Mouse (Mus musculus): ENCODE results near the gene Scnn1a. TPM values are rescaled to one million over a fixed set of nuclear protein-coding genes. Genes with fewer than 3 reads are reported as not detected.
"Not testable (repeated sequence)": the region's sequence is repeated elsewhere in the genome, so short reads cannot be mapped to it uniquely, and the experiment has no call there.

Gene Scnn1a
- polyA plus RNA-seq (2012; fragmentation: generic; extraction: Trizol), result 0.20 TPM

DNA sequence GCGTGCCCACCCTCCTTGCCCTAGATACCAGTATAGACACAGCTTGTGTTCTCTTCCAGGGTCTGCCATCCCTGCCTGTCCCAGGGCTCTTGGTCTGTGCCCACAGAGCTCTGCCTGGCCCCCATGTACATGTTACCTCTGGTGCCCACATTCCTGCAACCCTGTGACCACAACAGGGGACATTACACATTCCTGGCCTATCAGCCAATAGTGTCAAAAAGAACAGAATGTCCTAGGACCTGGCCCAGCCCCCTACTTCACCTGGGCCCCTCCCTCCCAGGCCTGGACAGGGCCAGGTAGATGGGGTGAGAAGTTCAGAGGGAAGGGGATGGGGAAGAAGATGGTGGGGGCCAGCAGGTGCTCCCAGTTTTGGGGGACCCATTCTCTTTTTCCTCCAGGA, at the start of gene Scnn1a:
Scnn1a (plus strand) TSS at position 337 of the 400 bp plus-strand sequence.
- TF ChIP-seq E2F4 (IDR thresholded peaks at IDR 0.05; ENCODE audit: insufficient read depth) (no peak), TCF3 (IDR thresholded peaks at IDR 0.05; ENCODE audit: insufficient read length, low read depth) (no peak), TCF12 (IDR thresholded peaks at IDR 0.05; ENCODE audit: insufficient read depth, poor library complexity, severe bottlenecking) (no peak)
- Histone ChIP-seq H3K4me3 (no peak within 1 kb of the TSS), H3K36me3 (ENCODE audit: control insufficient read depth, insufficient read depth) (no peaks in the 10 kb centered on the region), H3K4me2 (ENCODE audit: low read depth) (no peak within 1 kb of the TSS), H3K79me2 (ENCODE audit: control insufficient read depth, insufficient read depth) (no peaks in the 10 kb centered on the region), H3K27me3 (ENCODE audit: control insufficient read depth, insufficient read depth, insufficient read length) (no peaks in the 10 kb centered on the region), H3ac (ENCODE audit: control insufficient read depth, insufficient read length) (no peak within 1 kb of the TSS)

DNA sequence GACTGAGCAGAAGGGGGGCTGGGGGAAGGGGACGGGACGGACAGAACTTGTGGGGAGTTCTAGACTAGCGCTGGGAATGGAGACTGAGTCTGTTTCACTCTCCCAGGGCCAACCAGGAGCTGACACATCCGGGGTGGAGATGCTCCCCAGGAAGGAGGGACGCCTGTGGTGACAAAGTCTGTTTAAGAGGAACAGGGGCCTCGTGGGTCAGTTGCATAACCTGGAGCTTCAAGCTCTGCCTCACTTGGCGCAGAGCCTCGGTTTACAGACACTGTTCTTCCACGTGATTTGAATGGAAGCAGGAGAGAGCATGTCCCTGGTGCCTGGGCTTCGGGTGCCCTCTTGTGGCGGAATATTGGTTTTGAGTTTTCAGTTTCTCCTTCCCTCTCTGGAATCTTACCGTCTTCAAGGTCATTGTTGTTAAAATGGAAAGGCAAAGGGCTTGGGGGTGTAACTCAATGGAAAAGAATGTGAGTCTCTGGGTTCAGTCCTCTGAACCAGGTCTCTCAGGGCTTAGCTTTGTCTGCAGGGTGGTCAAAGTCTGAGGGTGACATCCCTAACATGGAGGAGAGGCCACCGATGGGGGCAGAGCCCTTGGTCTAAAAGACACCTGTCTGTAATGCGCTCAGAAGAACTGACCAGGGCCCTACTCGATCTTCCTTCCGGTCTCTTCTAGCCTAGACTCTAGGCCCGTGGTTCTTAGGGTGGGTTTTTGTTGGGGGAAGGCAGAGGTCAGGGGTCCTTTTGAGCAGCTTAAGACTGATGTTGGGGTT, 48.8 kb upstream of the Scnn1a start:
- Histone ChIP-seq H3K4me2 (ENCODE audit: low read depth) (peak overlapping the region; percentile 73), H3K79me2 (ENCODE audit: control insufficient read depth, insufficient read depth) (no peaks in the 10 kb centered on the region), H3K36me3 (ENCODE audit: control insufficient read depth, insufficient read depth) (no peaks in the 10 kb centered on the region), H3K4me3 (no peak overlapping the region), H3K27me3 (ENCODE audit: control insufficient read depth, insufficient read depth, insufficient read length) (no peaks in the 10 kb centered on the region), H3ac (ENCODE audit: control insufficient read depth, insufficient read length) (no peak overlapping the region)
- TF ChIP-seq MYOD1 (IDR thresholded peaks at IDR 0.05; ENCODE audit: control insufficient read depth in 1 of 3, insufficient read length in 2 of 3, low read depth in 2 of 3) (no peak), TCF3 (IDR thresholded peaks at IDR 0.05; ENCODE audit: insufficient read length, low read depth) (no peak), E2F4 (IDR thresholded peaks at IDR 0.05; ENCODE audit: insufficient read depth) (no peak), POLR2AphosphoS2 (IDR thresholded peaks at IDR 0.05; ENCODE audit: insufficient read length, low read depth) (no peak), TCF12 (IDR thresholded peaks at IDR 0.05; ENCODE audit: insufficient read depth, poor library complexity, severe bottlenecking) (no peak), CEBPB (IDR thresholded peaks at IDR 0.05; ENCODE audit: insufficient read depth, poor library complexity, severe bottlenecking) (peak; percentile 55; the same call in 1 of the 2 replicates), MAX (IDR thresholded peaks at IDR 0.05; ENCODE audit: low read depth) (peak; percentile 75), POLR2A (IDR thresholded peaks at IDR 0.05; ENCODE audit: insufficient read length, low read depth) (peak; percentile 19), USF1 (IDR thresholded peaks at IDR 0.05; ENCODE audit: low read depth) (peak; percentile 75), SRF (IDR thresholded peaks at IDR 0.05; ENCODE audit: control insufficient read depth, insufficient read length, low read depth) (no peak), REST (IDR thresholded peaks at IDR 0.05; ENCODE audit: insufficient read depth, insufficient read length) (no peak), MYOG (IDR thresholded peaks at IDR 0.05; ENCODE audit: control insufficient read depth in 1 of 3, insufficient read depth in 1 of 3, insufficient read length in 2 of 3, low read depth in 2 of 3) (no peak)

DNA sequence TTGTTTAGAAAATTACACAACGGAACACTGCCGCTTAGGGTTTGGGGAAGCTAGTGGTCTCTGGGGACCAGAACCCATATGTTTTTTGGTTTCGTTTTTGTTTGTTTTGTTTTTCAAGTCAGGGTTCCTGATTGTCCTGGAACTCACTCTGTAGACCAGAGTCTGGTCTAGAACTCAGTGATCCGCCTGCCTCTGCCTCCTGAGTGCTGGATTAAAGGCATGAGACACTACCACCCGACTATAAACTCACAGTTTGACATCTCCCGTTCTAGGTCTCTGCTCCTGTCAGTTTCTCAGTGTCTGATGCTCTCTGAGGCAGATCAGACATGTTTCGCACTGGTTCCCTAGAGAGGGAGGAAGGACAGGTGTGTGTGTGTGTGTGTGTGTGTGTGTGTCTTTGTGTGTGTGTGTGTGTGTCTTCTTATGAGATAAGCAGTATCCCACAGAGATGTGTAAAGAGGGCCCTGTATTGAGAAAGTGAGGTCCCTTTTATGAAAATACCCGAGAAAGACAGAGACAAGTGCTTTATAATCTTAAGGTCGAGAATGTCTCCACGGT, 48.2 kb upstream of the Scnn1a start:
- no peak for TF ChIP-seq CEBPB (IDR thresholded peaks at IDR 0.05; ENCODE audit: insufficient read depth, poor library complexity, severe bottlenecking)
- TF ChIP-seq POLR2AphosphoS2 (IDR thresholded peaks at IDR 0.05; ENCODE audit: insufficient read length, low read depth), result no peak
- no peak for TF ChIP-seq SRF (IDR thresholded peaks at IDR 0.05; ENCODE audit: control insufficient read depth, insufficient read length, low read depth)
- no peak for TF ChIP-seq POLR2A (IDR thresholded peaks at IDR 0.05; ENCODE audit: insufficient read length, low read depth)
- no peak for TF ChIP-seq MYOG (IDR thresholded peaks at IDR 0.05; ENCODE audit: control insufficient read depth in 1 of 3, insufficient read depth in 1 of 3, insufficient read length in 2 of 3, low read depth in 2 of 3)
- no peak for TF ChIP-seq TCF3 (IDR thresholded peaks at IDR 0.05; ENCODE audit: insufficient read length, low read depth)
- TF ChIP-seq MAX (IDR thresholded peaks at IDR 0.05; ENCODE audit: low read depth), result no peak
- no peak for TF ChIP-seq USF1 (IDR thresholded peaks at IDR 0.05; ENCODE audit: low read depth)
- no peak for TF ChIP-seq E2F4 (IDR thresholded peaks at IDR 0.05; ENCODE audit: insufficient read depth)
- no peak for TF ChIP-seq MYOD1 (IDR thresholded peaks at IDR 0.05; ENCODE audit: control insufficient read depth in 1 of 3, insufficient read length in 2 of 3, low read depth in 2 of 3)
- no peak for TF ChIP-seq REST (IDR thresholded peaks at IDR 0.05; ENCODE audit: insufficient read depth, insufficient read length)
- TF ChIP-seq TCF12 (IDR thresholded peaks at IDR 0.05; ENCODE audit: insufficient read depth, poor library complexity, severe bottlenecking), result no peak
- Histone ChIP-seq H3K4me2 (ENCODE audit: low read depth) (peak overlapping the region; percentile 73), H3K36me3 (ENCODE audit: control insufficient read depth, insufficient read depth) (no peaks in the 10 kb centered on the region), H3K27me3 (ENCODE audit: control insufficient read depth, insufficient read depth, insufficient read length) (no peaks in the 10 kb centered on the region), H3K79me2 (ENCODE audit: control insufficient read depth, insufficient read depth) (no peaks in the 10 kb centered on the region), H3ac (ENCODE audit: control insufficient read depth, insufficient read length) (no peak overlapping the region), H3K4me3 (no peak overlapping the region)

DNA sequence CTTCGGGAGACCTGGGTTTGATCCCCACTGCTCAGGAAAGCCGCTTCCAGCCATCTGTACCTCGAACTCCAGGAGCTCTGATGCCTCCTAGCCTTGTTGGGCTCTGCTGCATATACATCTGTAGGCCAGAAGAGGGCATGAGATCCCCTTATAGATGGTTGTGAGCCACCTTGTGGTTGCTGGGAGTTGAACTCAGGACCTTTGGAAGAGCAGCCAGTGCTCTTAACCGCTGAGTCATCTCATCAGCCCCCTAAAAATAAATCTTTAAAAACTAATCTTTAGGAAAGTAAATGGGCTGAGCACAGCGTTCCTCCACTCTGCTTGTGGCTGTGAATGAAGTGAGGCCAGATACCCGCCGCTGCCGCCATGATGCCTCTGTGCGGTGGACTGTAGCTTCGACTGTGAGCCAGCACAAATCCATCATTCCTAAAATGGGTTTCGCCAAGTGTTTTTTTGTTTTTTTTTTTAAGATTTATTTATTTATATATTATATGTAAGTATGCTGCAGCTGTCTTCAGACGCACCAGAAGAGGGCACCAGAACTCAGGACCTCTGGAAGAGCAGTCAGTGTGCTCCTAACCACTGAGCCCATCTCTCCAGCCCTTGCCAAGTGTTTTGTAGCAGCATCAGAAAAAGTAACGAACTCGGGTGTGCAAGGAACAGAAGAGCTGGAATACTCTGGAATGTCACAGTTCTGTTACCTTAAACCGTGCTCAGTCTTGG, 45.5 kb upstream of the Scnn1a start:
- TF ChIP-seq POLR2AphosphoS2 (IDR thresholded peaks at IDR 0.05; ENCODE audit: insufficient read length, low read depth), result no peak
- H3K27me3 ChIP-seq (ENCODE audit: control insufficient read depth, insufficient read depth, insufficient read length), result no peaks in the 10 kb centered on the region
- no peak overlapping the region for H3ac ChIP-seq (ENCODE audit: control insufficient read depth, insufficient read length)
- H3K79me2 ChIP-seq (ENCODE audit: control insufficient read depth, insufficient read depth), result no peaks in the 10 kb centered on the region
- no peaks in the 10 kb centered on the region for H3K36me3 ChIP-seq (ENCODE audit: control insufficient read depth, insufficient read depth)
- H3K4me3 ChIP-seq, result no peak overlapping the region
- no peak overlapping the region for H3K4me2 ChIP-seq (ENCODE audit: low read depth)

DNA sequence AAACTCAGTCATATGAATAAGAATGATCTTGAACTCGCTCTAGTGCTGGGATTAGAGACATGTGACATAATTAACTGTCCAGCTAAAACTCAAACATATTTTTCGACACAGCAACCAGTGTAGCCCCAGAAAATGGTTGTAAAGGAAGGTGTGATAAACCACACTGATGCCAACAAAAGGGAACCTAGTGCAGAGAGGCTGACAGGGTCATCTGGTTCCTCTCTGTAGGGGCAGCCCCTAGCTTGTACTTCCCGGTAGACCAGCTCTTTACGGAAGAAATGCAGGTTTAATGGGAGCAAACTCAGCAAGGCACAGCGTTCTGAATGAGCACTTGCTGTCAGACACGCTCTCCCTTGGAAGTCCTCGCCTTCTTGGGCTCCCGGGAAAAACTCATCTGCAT, 40.7 kb upstream of the Scnn1a start:
- H3K36me3 ChIP-seq (ENCODE audit: control insufficient read depth, insufficient read depth), result no peaks in the 10 kb centered on the region
- H3K4me2 ChIP-seq (ENCODE audit: low read depth), result no peak overlapping the region
- no peaks in the 10 kb centered on the region for H3K27me3 ChIP-seq (ENCODE audit: control insufficient read depth, insufficient read depth, insufficient read length)
- TF ChIP-seq CEBPB (IDR thresholded peaks at IDR 0.05; ENCODE audit: insufficient read depth, poor library complexity, severe bottlenecking) (no peak), TCF12 (IDR thresholded peaks at IDR 0.05; ENCODE audit: insufficient read depth, poor library complexity, severe bottlenecking) (no peak), MAX (IDR thresholded peaks at IDR 0.05; ENCODE audit: low read depth) (no peak), POLR2AphosphoS2 (IDR thresholded peaks at IDR 0.05; ENCODE audit: insufficient read length, low read depth) (no peak), REST (IDR thresholded peaks at IDR 0.05; ENCODE audit: insufficient read depth, insufficient read length) (no peak), SRF (IDR thresholded peaks at IDR 0.05; ENCODE audit: control insufficient read depth, insufficient read length, low read depth) (no peak), POLR2A (IDR thresholded peaks at IDR 0.05; ENCODE audit: insufficient read length, low read depth) (no peak), E2F4 (IDR thresholded peaks at IDR 0.05; ENCODE audit: insufficient read depth) (no peak), TCF3 (IDR thresholded peaks at IDR 0.05; ENCODE audit: insufficient read length, low read depth) (no peak), MYOD1 (IDR thresholded peaks at IDR 0.05; ENCODE audit: control insufficient read depth in 1 of 3, insufficient read length in 2 of 3, low read depth in 2 of 3) (no peak)
- no peak overlapping the region for H3ac ChIP-seq (ENCODE audit: control insufficient read depth, insufficient read length)
- H3K79me2 ChIP-seq (ENCODE audit: control insufficient read depth, insufficient read depth), result no peaks in the 10 kb centered on the region
- no peak overlapping the region for H3K4me3 ChIP-seq

DNA sequence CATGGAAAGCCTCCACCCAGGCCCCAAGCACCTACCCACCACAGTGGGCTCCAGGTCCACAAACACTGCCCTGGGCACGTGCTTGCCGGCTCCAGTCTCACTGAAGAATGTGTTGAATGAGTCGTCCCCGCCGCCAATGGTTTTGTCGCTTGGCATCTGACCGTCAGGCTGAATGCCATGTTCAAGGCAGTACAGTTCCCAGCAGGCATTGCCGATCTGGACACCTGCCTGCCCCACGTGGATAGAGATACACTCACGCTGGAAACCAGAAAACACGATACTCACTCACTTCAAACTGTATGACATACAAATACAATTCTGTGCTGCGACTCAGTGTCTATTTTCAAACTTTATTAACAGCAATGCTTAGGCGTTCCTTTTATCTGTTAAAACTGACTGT, 37.7 kb upstream of the Scnn1a start:
- not testable (repeated sequence) for H3ac ChIP-seq (ENCODE audit: control insufficient read depth, insufficient read length); H3K27me3 ChIP-seq (ENCODE audit: control insufficient read depth, insufficient read depth, insufficient read length); H3K4me3 ChIP-seq; H3K4me2 ChIP-seq (ENCODE audit: low read depth); H3K36me3 ChIP-seq (ENCODE audit: control insufficient read depth, insufficient read depth); H3K79me2 ChIP-seq (ENCODE audit: control insufficient read depth, insufficient read depth)
